Mouse (Mus musculus): Measurements from ENCODE around the gene Nckap5.

- no peak for TF ChIP-seq CTCF (IDR thresholded peaks at IDR 0.05; ENCODE audit: low read depth, low read length)
- TF ChIP-seq POLR2A (IDR thresholded peaks at IDR 0.05; ENCODE audit: extremely low read depth, insufficient read depth, low read length), result no peak
Observed at GRCm38 (mm10) chr1:126865591-126866086, 35.0 kb upstream of the Nckap5 start.

Data from liver, adult 2 months (tissue).